Mouse (Mus musculus) spleen, postnatal 36 days (tissue): ENCODE data around the gene Gsdma.
"Not testable (repeated sequence)": the region's sequence is repeated elsewhere in the genome, so short reads cannot be mapped to it uniquely, and the experiment has no call there.

Experiments used
- DNase-seq, 2 experiments: peaks; one replicate each; pipeline ENCODE4 v3.0.0; 2022; ENCODE audit warnings: low spot score in 2 of 2, mixed read lengths in 1 of 2

The Gsdma gene

DNA sequence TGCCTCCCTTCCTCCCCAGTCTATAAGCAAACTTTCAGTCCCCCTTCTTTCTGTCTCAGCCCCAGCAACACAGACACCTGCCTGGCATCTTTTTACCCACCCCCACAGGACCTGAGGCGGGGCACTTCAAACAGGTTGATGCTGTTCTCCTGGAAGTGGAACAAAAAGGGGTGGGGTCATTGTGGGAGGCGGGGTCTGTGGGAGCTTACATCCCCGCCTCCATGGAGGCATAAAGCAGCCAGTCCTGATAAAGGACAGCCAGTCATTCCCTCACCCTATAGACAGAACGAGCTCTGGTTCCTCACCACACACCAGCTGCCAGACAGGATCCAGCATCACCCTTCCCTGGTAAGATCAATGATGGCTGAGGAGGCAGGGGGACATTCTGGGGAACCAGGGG is at the start of gene Gsdma:
Gene Gsdma (plus strand): TSS at position 261 of the 400 bp plus-strand sequence.
- DNase-seq, result no peak

DNA sequence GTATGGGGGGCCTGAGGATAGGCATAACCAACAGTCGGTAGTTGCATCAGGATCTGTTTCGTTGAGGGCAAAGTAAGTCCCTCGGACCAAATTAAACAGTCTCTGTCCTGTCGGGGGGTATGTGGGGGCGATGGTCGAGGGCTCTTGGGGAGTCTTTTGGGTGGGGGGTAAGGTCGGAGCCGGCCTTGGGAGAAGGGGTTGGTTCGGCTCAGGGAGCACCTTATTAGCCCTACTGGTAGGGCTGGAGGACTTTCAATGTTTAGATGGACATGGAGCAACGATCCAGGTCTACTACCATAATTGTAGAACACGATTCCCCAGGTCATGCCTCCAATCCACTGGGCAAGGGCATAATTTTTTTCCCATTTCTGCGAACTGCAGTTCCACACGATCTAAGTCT is 43.4 kb upstream of the Gsdma start:
- DNase-seq, result no peak

DNA sequence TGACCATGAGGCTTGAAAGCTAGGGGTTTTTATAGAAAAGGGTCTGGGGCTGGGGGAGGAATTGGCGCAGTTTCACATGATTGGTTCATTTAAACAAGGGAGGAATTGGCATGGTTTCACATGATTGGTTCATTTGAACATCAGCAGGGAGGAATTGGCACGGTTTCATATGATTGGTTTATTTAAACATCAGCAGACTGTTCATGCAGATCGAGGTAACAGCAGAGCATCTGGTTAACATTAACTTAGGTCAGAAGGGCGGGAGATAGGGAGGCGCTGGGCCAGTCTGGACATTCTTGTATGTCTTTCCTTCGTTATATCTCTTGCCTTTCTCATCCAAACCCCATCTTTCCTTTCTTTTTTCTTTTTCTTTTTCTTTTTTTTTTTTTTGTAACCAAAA is 40.2 kb upstream of the Gsdma start:
- DNase-seq, result not testable (repeated sequence)

DNA sequence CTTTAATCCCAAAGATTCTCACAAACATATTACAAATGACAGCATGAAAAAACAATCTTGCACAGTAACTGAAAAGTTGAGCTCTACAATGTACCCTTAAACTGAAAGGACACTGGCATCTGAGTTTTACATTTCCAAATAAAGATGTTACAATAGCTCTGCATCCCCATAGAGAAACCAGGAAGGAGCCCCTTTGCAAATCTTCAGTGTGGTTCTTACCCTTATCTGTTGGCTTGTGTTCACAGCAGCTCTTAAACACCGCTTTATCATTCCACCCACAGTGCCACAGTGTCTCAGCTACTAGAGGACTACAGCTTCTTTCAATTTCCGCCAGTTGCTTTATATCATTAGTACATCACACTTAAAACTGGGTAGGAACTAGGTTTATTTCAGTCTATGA is 39.8 kb upstream of the Gsdma start:
- not testable (repeated sequence) for DNase-seq

DNA sequence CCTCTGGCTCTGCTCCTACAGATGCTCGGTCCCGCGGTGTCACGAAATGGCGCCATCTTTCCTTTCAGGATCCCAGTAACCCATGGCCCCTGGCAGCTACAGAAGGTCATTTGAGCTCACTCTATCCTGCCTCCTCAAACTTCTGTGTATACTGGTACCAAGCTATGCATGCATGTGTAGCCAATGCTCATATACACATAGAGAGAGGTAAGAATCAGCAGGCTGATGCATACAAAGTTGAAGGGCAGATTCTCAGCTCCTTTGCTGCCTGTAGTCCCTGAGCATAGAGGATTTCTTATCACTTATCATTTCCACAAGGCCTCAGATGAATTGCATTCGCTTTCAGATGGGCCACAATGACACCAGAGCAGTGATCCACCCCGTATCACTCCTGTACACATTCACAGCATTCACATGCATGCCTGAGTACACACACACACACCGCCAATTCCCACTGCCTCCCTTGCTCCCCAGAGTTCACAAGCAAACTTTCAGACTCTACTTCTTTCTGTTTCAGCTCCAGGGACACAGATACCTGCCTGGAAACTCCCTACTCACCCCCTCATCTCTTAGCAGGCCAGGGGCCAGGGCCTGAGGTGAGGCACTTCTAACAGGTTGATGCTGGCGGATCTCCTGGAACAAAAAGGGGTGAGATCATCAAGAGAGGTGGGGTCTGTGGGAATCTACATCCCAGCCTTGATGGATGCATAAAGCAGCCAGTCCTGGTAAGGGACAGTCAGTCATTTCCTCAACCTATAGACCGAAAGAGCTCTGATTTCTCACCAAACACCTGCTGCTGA is 38.3 kb upstream of the Gsdma start, which contains the start of the genes Gm12355 and Gsdma3:
Gene Gm12355 (minus strand): TSS at position 51 of the 800 bp plus-strand sequence.
Gene Gsdma3 (plus strand): TSS at position 750 of the 800 bp plus-strand sequence.
- DNase-seq, result no peak

DNA sequence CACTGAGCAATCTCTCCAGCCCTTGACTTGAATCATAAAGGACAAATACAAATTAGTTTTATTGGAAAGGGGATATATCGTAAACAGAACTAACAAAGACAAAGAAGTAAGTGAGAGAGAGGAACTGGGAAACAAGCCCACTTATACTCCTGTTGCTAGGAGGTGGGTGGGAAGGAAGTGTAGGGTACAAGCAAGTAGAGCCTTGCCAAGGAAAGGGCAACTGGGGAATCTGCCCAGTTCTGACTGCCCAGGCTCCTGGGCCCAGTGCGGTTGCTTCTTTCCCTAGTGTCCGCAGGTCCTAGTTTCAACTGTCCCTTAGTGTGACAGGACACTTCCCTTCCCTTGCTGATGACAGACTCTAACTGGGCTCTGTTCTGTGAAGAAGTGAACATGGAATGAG is 35.4 kb upstream of the Gsdma start:
- no peak for DNase-seq

DNA sequence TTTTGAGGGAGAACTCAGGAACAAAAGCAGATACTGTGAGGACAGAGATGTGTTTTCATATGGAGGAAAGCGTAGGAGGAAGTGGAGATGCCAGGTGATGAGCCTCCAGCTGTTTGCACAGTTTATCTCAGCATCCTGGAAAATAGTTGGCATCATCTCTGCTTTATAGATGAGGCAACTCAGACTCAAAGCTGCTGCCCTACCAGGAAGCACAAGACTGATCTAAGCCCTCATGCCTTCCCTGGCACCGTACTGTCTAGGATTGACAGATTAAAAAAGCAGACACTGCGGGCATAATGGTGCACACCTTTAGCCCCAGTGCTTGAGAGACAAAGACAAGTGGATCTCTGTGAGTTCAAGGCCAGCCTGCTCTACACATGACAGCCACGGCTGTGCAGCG is 33.5 kb upstream of the Gsdma start:
- DNase-seq, result no peak

DNA sequence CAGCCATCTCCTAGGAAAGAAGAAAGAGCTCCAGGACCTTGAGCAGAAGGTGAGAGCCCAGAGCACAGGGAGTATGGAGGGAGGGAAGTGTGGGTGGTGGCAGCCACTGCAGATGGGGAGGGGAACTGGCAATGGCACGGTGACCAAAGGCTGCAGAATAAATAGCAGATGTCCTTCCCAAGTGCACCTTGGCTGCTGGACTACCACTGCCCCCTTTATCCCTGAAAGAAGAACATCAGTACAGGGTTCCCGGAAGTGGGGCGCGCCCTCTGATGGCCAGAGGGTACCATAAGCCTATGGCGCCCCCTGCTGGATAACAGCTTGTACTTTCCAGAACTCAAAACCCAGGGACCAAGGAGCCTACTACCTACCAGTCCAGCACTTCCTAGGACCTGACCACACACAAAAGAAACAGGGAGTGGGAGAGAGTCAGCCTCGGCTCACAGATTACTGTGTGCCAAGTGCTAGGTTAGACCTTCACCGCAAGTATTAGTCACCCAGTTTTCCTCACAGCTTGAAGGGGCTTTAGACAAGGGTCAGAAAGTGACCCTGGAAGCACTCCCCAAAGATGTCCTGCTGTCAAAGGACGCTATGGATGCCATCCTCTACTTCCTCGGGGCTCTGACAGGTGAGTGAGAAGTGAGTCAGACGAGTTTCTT is 28.7 kb upstream of the Gsdma start:
- peak; percentile 13 to 23 for DNase-seq

DNA sequence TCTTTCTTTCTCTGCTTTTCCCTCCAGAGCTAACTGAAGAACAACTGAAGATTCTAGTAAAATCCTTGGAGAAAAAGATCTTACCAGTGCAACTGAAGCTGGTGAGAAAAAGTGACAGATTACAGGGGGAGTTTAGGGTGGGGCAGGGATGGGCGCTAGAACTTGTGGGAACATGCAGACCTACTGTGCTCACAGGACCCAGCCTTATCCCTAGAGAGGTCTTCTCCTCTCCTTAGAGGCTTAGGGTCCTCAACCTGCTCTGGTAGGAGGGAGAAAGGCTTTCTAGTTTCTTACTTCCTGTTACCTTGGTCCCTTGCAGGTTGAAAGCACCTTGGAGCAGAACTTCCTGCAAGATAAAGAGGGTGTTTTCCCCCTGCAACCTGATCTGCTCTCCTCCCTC is 26.6 kb upstream of the Gsdma start:
- DNase-seq, result no peak

DNA sequence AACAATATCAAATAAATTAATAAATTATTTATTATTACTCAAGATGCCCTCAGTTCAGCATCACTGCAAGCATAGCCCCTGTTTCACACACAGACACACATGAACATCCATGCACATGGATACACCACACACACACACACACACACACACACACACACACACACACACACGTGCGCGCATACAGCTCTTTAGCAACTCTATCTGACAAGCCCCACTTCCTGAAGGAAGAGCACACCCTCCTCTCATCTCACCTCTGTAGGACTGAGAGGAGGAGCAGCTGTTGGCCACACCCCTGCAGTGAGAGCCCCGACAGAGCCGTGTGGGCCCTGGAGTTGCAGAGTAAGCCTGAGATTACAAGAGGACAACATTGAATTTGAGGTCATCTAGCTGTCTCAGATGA is 24.1 kb upstream of the Gsdma start:
- DNase-seq, result no peak

DNA sequence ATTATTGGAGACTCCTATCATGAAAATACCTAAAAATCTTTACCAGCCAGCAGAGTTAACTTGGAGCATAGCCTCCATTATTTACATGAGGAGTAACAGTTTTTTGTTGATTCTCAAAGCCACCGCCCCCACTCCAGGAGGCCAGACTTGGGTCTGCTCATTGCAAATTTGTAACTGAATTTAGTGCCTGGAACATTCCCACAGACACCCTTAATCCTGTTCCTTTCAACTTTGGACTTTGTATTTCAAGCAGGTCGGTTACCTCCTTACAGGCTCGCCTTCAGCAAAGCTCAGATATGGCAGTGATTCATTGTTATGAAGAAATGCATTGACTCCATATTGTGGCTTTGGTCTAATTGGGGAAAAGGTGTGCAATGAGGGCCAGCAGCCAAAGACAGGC is 19.4 kb upstream of the Gsdma start:
- no peak for DNase-seq

DNA sequence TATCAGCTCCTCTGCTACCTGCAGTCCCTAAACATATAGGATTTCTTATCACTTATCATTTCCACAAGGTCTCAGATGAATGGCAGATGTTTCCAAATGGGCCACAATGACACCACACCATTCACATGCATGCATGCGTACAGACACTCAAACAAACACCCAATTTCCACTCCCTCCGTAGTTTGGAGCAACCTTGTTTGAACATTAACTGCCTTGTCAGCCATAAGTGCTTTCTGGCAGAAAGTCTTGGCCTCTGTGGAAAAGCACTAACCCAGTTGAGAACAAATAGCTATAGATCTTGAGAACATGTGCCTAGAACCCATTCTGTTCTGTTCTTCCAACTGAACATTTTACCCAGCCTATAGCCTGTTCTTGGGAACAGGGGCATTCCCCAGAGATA is 18.2 kb upstream of the Gsdma start:
- no peak for DNase-seq

DNA sequence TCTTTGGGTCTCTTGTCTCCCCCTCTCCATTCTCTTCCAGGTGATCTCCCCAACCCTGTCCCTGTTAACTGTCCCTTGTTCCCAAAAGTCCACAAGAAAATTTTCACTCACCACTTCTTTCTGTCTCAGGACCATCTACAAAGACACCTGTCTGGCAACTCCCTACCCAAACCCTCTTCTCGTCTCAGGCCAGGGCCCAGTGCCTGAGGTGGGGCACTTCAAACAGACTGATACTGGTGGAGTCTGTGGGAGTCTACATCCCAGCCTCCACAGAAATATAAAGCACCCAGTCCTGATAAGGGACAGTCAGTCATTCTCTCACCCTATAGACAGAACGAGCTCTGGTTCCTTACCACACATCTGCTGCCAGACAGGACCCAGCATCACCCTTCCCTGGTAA is 17.7 kb upstream of the Gsdma start, which contains the start of gene Gsdma2:
Gene Gsdma2 (plus strand): TSS at position 301 of the 400 bp plus-strand sequence.
- DNase-seq, result no peak

DNA sequence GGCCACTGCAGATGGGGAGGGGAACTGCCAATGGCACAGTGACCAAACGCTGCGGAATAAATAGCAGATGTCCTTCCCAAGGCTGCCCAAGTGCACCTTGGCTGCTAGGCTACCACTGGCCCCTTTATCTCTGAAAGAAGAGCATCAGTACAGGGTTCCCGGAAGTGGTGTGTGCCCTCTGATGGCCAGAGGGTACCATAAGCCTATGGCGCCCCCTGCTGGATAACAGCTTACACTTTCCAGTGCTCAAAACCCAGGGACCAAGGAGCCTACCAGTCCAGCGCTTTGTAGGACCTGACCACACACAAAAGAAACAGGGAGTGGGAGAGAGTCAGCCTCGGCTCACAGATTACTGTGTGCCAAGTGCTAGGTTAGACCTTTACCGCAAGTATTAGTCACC is 9.1 kb upstream of the Gsdma start:
- peak; percentile 40 to 44 for DNase-seq

DNA sequence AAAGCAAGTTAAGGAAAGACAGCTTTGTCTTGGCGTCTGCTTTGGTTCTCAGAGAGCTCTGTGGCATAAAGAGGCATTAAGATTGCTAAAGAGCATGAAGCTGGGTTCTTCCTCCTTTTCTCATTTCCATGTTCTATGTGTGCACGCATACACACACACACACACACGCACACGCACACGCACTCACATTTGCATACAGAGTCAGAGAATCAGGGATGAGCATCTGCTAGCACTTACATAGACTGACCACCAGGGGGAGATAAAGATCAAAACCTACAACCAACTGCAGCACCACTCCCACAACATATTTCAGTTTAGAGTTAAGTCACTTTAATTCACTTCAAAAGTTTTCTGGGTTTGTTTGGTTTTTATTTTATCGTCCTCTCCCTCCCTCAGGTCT is 3.6 kb upstream of the Gsdma start:
- DNase-seq, result peak; percentile 33 to 54

DNA sequence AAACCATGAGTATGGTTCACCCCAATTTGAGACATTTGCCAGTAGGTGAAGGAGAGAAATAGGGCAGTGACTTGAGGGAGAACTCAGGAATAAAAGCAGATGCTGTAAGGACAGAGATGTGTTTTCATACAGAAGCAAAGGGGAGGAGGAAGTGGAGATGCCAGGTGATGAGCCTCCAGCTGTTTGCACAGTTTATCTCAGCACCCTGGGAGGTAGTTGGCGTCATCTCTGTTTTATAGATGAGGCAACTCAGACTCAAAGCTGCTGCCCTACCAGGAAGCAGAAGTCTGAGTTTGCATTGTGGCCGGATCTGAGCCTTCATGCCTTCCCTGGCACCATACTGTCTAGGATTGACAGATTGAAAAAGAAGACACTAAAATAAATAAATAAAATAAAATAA is 4.8 kb downstream of the Gsdma start:
- no peak for DNase-seq

DNA sequence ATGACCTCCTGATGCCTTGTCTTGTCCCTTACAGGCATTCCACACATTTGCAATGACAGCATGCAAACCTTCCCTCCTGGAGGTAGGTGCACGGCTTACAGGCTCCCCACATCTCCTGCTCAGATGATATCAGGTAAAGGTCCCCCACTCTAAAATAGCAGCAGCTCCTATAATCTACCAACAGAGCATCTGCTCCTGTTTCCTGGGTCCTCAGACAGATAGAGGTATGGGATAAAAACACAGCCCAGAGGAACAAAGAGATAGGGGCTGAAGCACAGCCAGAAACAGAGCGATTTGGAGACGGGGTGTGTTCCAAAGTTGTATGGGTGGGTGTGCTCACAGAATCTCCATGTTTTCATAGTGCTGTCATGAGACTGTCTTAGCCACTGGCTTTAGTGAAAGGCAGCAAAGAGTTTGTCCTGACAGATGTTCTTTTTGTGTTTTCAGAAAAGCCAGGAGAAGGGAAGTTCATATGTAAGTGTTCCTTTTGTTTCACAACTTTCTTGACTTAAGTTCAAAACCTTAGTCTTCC is 7.2 kb downstream of the Gsdma start:
- no peak for DNase-seq

DNA sequence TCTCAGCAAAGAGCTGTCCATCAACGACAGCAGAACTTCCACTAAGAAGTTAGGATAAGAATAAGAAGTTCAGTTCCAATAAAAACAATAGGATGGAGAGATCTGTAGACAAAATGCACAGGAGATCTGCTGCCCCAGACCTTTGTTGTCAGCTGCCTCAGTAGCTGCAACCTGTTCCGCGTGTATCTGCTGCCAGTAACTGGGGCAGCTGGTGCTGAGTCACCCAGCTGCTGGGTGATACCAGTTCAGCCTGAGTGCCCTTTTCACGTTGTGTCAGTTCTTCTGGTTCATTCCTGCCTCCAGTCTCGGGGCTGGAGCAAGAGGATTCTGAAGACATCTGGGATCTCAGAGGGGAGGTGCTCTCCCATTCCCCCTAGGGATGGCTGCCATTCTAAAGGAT is 7.7 kb downstream of the Gsdma start:
- no peak for DNase-seq

DNA sequence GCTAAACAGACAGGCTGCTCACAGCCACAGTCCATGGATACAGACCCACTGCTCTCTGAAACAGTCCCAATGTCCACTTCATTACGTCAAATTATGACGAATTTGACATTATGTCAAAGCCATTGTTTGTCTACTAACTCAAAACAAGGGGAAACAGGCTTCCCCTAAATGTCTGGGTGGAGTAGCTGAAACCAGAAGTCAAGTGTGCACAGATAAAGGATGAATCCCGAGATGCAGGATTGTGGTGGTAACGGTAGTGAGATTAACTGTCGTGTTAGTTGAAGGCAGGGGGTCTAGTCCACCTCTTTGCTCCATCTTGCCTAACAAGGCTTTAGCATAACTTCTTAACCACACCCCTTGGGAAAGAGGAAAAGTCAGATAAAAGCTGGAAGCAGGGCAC is 8.3 kb downstream of the Gsdma start:
- no peak for DNase-seq

DNA sequence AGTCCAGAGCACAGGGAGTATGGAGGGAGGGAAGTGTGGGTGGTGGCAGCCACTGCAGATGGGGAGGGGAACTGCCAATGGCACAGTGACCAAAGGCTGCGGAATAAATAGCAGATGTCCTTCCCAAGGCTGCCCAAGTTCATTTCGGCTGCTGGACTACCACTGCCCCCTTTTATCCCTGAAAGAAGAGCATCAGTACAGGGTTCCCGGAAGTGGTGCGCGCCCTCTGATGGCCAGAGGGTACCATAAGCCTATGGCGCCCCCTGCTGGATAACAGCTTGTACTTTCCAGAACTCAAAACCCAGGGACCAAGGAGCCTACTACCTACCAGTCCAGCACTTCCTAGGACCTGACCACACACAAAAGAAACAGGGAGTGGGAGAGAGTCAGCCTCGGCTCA is 9.0 kb downstream of the Gsdma start:
- DNase-seq, result peak; percentile 46 to 58

DNA sequence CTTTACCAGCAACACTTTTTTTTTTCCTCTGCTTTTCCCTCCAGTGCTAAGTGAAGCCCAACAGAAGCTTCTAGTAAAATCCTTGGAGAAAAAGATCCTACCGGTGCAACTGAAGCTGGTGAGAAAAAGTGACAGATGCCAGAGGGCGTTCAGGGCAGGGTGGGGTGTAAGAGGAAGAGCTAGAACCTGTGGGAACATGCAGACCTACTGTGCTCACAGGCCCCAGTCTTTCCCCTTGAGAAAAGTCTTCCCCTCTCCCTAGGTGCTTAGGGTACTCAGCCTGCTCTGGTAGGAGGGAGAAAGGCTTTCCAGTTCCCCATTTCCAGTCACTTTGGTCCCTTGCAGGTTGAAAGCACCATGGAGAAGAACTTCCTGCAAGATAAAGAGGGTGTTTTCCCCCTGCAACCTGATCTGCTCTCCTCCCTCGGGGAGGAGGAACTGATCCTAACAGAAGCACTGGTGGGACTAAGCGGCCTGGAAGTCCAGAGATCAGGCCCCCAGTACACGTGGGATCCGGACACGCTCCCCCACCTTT is 11.7 kb downstream of the Gsdma start:
- no peak for DNase-seq

DNA sequence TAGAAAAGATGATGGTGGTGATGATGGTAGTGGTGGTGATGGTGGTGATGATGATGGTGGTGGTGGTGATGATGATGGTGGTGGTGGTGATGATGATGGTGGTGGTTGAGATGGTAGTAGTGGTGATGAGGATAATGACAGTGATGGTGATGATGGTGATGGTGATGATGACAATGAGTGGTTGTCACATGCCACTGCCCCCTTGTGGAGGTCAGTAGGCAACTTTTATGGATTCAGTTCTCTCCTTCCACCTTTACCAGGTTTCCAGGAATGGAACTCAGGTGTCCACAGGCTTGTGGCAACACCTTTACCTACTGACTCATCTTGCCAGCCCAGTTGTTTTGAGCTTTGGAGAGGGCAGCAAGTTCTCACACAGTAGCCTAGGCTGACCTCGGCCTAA is 15.9 kb downstream of the Gsdma start:
- no peak for DNase-seq

DNA sequence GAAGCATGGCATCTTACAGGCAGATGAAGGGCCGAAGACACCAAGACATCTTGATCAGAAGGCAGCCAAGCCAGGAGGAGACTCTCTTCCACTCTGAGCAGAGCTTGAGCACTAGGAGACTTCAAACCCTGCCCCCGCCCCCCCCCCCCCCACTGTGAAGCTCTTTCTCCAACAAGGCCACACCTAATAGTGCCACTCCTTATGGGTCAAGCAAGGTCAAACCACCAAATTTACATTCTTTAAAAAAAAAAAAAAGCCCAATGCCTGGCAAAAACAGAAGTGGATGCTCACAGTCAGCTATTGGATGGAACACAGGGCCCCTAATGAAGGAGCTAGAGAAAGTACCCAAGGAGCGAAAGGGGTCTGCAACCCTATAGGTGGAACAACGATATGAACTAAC is 16.4 kb downstream of the Gsdma start:
- not testable (repeated sequence) for DNase-seq
